Mouse (Mus musculus) stomach, postnatal 0 days (tissue): ENCODE measurements around the gene Dact2. TPM values are rescaled to one million over a fixed set of nuclear protein-coding genes. Genes with fewer than 3 reads are reported as not detected.

ENCODE experiments used
- ATAC-seq: fragments of 200-750 bp; cut with Nextera tagmentation; 2 replicates; pipeline ENCODE4 v1.8.0; 2017; ENCODE audit not compliant: low FRiP score, low TSS enrichment
- DNase-seq: peaks from one replicate; pipeline ENCODE4 v3.0.0-alpha.2; 2016; ENCODE audit warnings: low spot score
- H3K27ac ChIP-seq: fragments of 300-500 bp; sonication (generic); replicated peaks from 2 replicates; pipeline ENCODE4 v1.5.1; 2014; ENCODE audit warnings: mild to moderate bottlenecking, control low read depth
- H3K27me3 ChIP-seq: fragments of 300-500 bp; sonication (generic); 2 replicates; pipeline ENCODE4 v1.6.1; 2014; ENCODE audit warnings: low read length; ENCODE audit not compliant: control insufficient read depth, insufficient read depth
- H3K36me3 ChIP-seq: fragments of 300-500 bp; sonication (generic); 2 replicates; pipeline ENCODE4 v1.6.1; 2014; ENCODE audit warnings: low read length, mixed read lengths; ENCODE audit not compliant: control insufficient read depth, insufficient read depth
- H3K4me1 ChIP-seq: fragments of 300-500 bp; sonication (generic); replicated peaks from 2 replicates; pipeline ENCODE4 v1.6.1; 2014; ENCODE audit warnings: antibody characterized with exemption; ENCODE audit not compliant: control insufficient read depth, insufficient read depth
- H3K4me2 ChIP-seq: fragments of 300-500 bp; sonication (generic); replicated peaks from 2 replicates; pipeline ENCODE4 v1.6.1; 2014; ENCODE audit warnings: low read depth, mild to moderate bottlenecking, control low read depth, moderate library complexity
- H3K4me3 ChIP-seq: fragments of 300-500 bp; sonication (generic); 2 replicates; pipeline ENCODE4 v1.5.1; 2014; ENCODE audit warnings: low read depth, low read length, control low read depth
- H3K9ac ChIP-seq: fragments of 300-500 bp; sonication (generic); 2 replicates; pipeline ENCODE4 v1.6.1; 2014; ENCODE audit warnings: mild to moderate bottlenecking, low read length, control low read depth, mixed read lengths
- H3K9me3 ChIP-seq: fragments of 300-500 bp; sonication (generic); 2 replicates; pipeline ENCODE4 v1.6.1; 2016; ENCODE audit warnings: low read length; ENCODE audit not compliant: control insufficient read depth
- CTCF ChIP-seq: IDR thresholded peaks from 2 replicates; pipeline ENCODE4 v1.5.1; 2016; ENCODE audit warnings: antibody characterized with exemption, low read depth, mild to moderate bottlenecking, moderate library complexity
- EP300 ChIP-seq: optimal IDR thresholded peaks from 2 replicates; pipeline ENCODE3; 2016; ENCODE audit warnings: antibody characterized with exemption
- WGBS: fragments of 180-500 bp; shearing (Covaris S2); extraction: QIAGEN DNeasy Blood & Tissue Kit; methylation state at CpG from one replicate; pipeline ENCODE4 v1.1.7; 2014; 5-methylcytosine and 5-hydroxymethylcytosine counted together
- polyA plus RNA-seq: library from polyadenylated mRNA; unstranded; fragments of >200 nt; fragmentation: Nextera tagmentation; extraction: Ambion mirVana; gene quantifications from 2 replicates; pipeline ENCODE4 v1.2.1, GENCODE M21; 2015

Dact2 gene
- polyA plus RNA-seq, 1 experiment from 2014 or later, result 1.8 TPM

DNA sequence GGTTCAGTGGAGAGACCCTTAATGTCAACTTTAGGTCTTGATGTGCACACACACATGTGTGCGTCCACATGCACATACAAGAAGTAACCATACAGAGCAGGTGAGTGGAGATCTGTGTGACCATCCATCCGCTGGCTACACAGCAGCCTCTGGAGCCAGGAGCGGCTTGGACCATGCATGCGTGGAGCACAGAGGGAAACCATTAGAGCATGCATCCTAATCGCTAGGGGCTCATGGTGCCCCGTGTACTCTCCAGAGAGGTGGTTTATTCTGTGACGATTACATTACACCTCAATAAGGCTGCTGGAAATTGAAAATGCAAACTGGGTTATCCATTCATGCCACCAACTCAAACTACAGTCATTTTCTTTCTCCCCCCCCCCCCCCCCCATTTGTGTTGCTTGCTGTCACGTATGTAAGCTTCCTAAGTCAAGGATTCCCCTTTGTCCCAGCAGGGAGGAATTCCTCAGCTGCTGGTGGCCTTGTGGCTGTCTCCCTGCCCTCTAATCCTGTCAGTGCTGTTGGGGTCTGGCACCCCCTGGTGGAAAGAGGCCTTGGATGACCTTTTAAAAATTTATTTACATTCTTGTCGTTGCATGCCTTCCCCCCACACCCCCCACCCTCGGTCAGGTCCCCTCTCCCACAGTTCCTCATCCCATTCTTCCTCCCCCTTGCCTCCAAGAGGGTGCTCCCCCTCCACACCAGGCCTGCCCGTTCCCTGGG lies 17.9 kb upstream of the Dact2 start:
- no peak overlapping the region for H3K4me3 ChIP-seq
- DNase-seq (no peak), ATAC-seq (no peak)
- H3K27ac ChIP-seq, result no peak overlapping the region
- no peak for TF ChIP-seq EP300
- TF ChIP-seq CTCF, result peak; percentile 51
- H3K4me1 ChIP-seq, result no peaks in the 10 kb centered on the region
- H3K36me3 ChIP-seq, result no peaks in the 10 kb centered on the region
- no peaks in the 10 kb centered on the region for H3K27me3 ChIP-seq
- H3K9me3 ChIP-seq, result no peaks in the 10 kb centered on the region
- 50% methylated on average over 11 of the region's 11 CpGs for WGBS
- H3K9ac ChIP-seq, result no peak overlapping the region
- no peak overlapping the region for H3K4me2 ChIP-seq

DNA sequence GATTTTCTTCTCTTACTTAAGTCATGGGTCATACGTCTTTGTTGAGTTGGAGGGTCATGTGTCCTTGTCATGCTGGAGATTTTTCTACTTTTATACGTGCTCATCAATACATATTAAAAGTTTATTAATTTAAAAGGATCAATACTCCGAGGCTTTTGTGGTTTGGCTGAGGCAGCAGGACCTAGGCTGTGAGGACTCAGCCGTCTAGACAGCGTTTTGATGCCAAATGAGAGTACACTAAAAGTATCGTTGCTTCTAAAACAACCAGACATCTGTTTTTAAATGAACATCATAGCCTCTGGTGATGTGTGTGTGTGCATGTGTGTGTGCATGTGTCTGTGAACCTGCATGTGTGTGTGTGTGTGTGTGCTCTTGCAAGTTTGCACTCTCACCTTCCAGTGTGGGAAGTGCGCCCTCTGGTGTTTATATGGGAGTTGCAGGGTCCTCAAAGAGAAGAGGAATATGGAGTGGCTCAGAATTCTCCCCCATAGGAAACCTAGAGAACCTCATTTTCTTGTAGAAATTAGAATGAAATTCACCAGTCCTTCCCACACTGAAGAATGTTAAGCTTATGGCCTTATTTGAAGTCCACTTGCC lies 16.6 kb upstream of the Dact2 start:
- Histone ChIP-seq H3K4me3 (no peak overlapping the region), H3K4me1 (no peaks in the 10 kb centered on the region), H3K9me3 (no peaks in the 10 kb centered on the region), H3K36me3 (no peaks in the 10 kb centered on the region), H3K27me3 (no peaks in the 10 kb centered on the region), H3K27ac (no peak overlapping the region), H3K4me2 (no peak overlapping the region), H3K9ac (no peak overlapping the region)
- TF ChIP-seq EP300 (no peak), CTCF (peak; percentile 91)
- WGBS, result 64% methylated on average over 7 of the region's 7 CpGs
- DNase-seq, result peak; percentile 66
- no peak for ATAC-seq

DNA sequence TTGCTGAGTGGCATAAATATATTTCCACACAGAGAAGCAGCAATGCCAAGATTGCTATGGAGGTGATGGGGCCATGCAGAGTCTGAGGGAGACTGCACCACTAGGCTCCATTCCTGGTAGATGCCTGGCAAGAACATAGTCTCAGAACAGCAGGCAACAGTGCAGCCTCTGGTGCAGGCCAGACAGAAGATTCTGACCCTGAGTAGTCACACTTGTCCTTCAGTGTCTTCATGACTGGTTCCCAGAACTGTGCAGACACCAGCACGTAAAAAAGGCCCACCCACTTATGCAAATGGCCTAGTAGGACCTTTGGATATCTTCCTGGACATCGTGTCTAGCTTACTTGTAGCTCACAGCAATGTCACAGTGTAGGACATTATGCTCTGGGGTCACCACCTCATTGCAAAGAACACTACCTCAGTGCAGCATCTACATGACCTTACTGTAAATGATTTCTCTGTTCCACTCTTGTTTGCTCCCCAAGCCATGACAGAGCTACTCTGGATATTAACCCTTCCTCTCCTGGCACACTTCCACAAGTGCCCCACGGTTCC lies 9.9 kb upstream of the Dact2 start:
- no peak overlapping the region for H3K4me3 ChIP-seq
- TF ChIP-seq CTCF (no peak), EP300 (no peak)
- no peak for DNase-seq
- no peak overlapping the region for H3K27ac ChIP-seq
- H3K36me3 ChIP-seq, result no peaks in the 10 kb centered on the region
- H3K4me1 ChIP-seq, result no peaks in the 10 kb centered on the region
- no peak overlapping the region for H3K4me2 ChIP-seq
- H3K27me3 ChIP-seq, result no peaks in the 10 kb centered on the region
- H3K9ac ChIP-seq, result no peak overlapping the region
- no peak for ATAC-seq
- H3K9me3 ChIP-seq, result no peaks in the 10 kb centered on the region
- 59% methylated on average over 3 of the region's 3 CpGs for WGBS

DNA sequence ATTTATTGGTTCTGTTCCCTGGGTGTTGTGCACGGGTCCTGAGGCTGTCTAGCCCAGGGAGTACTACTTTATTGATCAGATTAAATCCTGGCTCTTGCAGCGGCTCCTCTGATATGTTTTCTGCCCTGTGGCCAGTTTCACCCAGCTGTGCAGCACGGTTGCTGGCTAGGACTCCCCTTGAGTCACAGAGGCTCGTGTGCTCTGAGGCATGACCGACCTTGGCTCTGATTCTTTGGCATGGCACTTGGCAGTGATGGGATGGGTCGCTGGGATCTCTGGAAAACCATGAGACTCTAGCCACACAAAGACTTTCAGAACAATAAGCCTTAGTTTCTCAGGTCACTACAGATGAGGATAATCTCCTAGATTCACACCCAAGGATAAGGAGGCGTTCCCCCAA lies 8.7 kb upstream of the Dact2 start:
- Histone ChIP-seq H3K9ac (no peak overlapping the region), H3K36me3 (no peaks in the 10 kb centered on the region), H3K9me3 (no peaks in the 10 kb centered on the region), H3K4me2 (no peak overlapping the region), H3K27ac (no peak overlapping the region), H3K4me1 (no peaks in the 10 kb centered on the region), H3K27me3 (no peaks in the 10 kb centered on the region), H3K4me3 (no peak overlapping the region)
- no peak for DNase-seq
- no peak for TF ChIP-seq CTCF
- no peak for TF ChIP-seq EP300
- no peak for ATAC-seq
- whole genome bisulfite sequencing, result 81% methylated on average over 7 of the region's 7 CpGs

DNA sequence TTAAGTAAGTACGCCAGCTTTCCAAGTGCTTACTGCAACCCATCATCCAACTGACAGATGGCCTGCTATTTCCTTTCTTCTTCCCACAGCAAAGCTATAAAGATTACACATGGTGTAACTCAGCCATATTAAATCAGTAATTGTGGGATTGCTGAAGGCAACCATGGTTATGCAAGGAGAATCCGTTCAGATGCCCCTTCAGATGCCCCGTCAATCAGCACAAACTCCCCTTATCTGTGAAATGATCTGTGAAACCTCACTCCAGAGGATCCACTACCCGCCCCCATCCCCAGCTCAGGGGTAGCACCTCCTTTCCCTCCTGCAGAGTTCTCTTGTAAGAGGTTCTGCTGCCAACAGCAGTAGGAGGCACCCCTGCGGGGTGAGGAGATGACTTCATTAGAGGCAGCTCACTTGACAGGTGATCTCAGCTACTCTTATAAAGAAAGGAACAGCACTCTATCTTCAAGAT lies 3.0 kb upstream of the Dact2 start:
- WGBS, result 31% methylated on average over 5 of the region's 5 CpGs
- no peak overlapping the region for H3K4me2 ChIP-seq
- H3K4me1 ChIP-seq, result no peaks in the 10 kb centered on the region
- TF ChIP-seq EP300 (no peak), CTCF (no peak)
- no peaks in the 10 kb centered on the region for H3K9me3 ChIP-seq
- H3K36me3 ChIP-seq, result no peaks in the 10 kb centered on the region
- peaks cover 3% of the 10 kb centered on the region; the same call in 1 of the 2 replicates for H3K27me3 ChIP-seq
- H3K4me3 ChIP-seq, result no peak overlapping the region
- no peak overlapping the region for H3K27ac ChIP-seq
- H3K9ac ChIP-seq, result no peak overlapping the region
- DNase-seq, result no peak
- no peak for ATAC-seq

DNA sequence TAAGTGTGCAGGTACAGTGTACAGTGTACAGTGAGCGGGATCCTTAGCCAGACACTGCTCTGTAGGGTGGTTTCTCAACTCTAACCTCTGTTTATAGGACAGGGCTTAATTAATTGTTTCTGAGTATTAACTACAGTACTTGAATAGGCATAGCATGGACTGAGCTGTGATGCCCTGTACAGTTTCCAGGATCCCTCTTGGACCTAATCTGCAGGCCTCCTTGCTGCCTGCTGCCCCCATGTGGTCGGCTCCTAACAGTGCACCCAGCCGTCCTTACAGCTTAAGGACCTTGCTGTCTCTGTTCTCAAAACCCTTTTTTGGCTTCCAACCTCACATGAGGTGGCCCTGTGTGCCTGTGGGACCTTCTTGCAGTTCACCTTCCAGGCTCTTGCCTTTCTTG lies 2.0 kb upstream of the Dact2 start:
- Histone ChIP-seq H3K27ac (no peak overlapping the region), H3K9ac (no peak overlapping the region), H3K27me3 (peaks cover 3% of the 10 kb centered on the region; the same call in 1 of the 2 replicates), H3K4me3 (no peak overlapping the region), H3K36me3 (no peaks in the 10 kb centered on the region), H3K9me3 (no peaks in the 10 kb centered on the region), H3K4me2 (no peak overlapping the region), H3K4me1 (no peaks in the 10 kb centered on the region)
- peak; percentile 85 for DNase-seq
- WGBS, result 41% methylated on average over 3 of the region's 3 CpGs
- ATAC-seq, result peak; percentile 52; the same call in 1 of the 2 replicates
- no peak for TF ChIP-seq EP300
- peak; percentile 96 for TF ChIP-seq CTCF
